Mouse (Mus musculus) liver, adult 2 months (tissue): Measurements from ENCODE around the gene Col6a5.

ENCODE experiments used
- CTCF ChIP-seq: fragments of 200-500 bp; IDR thresholded peaks from 2 replicates; pipeline ENCODE4 v1.5.1; 2011; ENCODE audit warnings: low read depth, low read length, control low read depth
- POLR2A ChIP-seq: fragments of 200-500 bp; IDR thresholded peaks from 2 replicates; pipeline ENCODE4 v1.6.1; 2011; ENCODE audit warnings: low read length, control low read depth; ENCODE audit not compliant: insufficient read depth; ENCODE audit errors: extremely low read depth

GRCm38 (mm10) chr9:105852778-105853065 lies 107.7 kb downstream of the Col6a5 start:
- no peak for TF ChIP-seq CTCF
- no peak for TF ChIP-seq POLR2A
